Mouse (Mus musculus) forebrain, embryonic 14.5 days (tissue): ENCODE results near the gene AC109138.7. TPM values are rescaled to one million over a fixed set of nuclear protein-coding genes. Genes with fewer than 3 reads are reported as not detected.
A peak's percentile ranks its signal among the peaks of the same experiment; 100 is the strongest.

Source experiments
- ATAC-seq: fragments of 200-750 bp; cut with Nextera tagmentation; 2 replicates; pipeline ENCODE4 v1.8.0; 2017; ENCODE audit warnings: mild to moderate bottlenecking, moderate library complexity
- DNase-seq: peaks from one replicate; pipeline ENCODE4 v3.0.0-alpha.2; 2015; ENCODE audit warnings: low spot score
- H3K27ac ChIP-seq: fragments of 300-500 bp; sonication (generic); 2 replicates; pipeline ENCODE4 v1.5.1; 2014; ENCODE audit warnings: low read depth, mild to moderate bottlenecking, control low read depth, low read length, moderate library complexity
- H3K27me3 ChIP-seq: fragments of 300-500 bp; sonication (generic); replicated peaks from 2 replicates; pipeline ENCODE4 v1.6.1; 2014; ENCODE audit warnings: low read length, control low read depth, mixed read lengths; ENCODE audit not compliant: control insufficient read depth, insufficient read depth
- H3K36me3 ChIP-seq: fragments of 300-500 bp; sonication (generic); 2 replicates; pipeline ENCODE4 v1.6.1; 2014; ENCODE audit warnings: low read length, control low read depth; ENCODE audit not compliant: control insufficient read depth, insufficient read depth
- H3K4me1 ChIP-seq: fragments of 300-500 bp; sonication (generic); 2 replicates; pipeline ENCODE4 v1.6.1; 2014; ENCODE audit warnings: antibody characterized with exemption, low read length, control low read depth; ENCODE audit not compliant: control insufficient read depth, insufficient read depth
- H3K4me2 ChIP-seq: fragments of 300-500 bp; sonication (generic); 2 replicates; pipeline ENCODE4 v1.6.1; 2014; ENCODE audit warnings: mild to moderate bottlenecking, control low read depth, low read length
- H3K4me3 ChIP-seq: fragments of 300-500 bp; sonication (generic); 2 replicates; pipeline ENCODE4 v1.5.1; 2014; ENCODE audit warnings: low read depth, low read length, control low read depth
- H3K9ac ChIP-seq: fragments of 300-500 bp; sonication (generic); 2 replicates; pipeline ENCODE4 v1.6.1; 2014; ENCODE audit warnings: mild to moderate bottlenecking, low read length, control low read depth, moderate library complexity
- H3K9me3 ChIP-seq: fragments of 300-500 bp; sonication (generic); replicated peaks from 2 replicates; pipeline ENCODE4 v1.6.1; 2016; ENCODE audit warnings: low read length, control low read depth, mixed read lengths; ENCODE audit not compliant: control insufficient read depth
- WGBS: fragments of 180-500 bp; shearing (Covaris S2); extraction: QIAGEN DNeasy Blood & Tissue Kit; methylation state at CpG from one replicate; pipeline ENCODE4 v1.1.7; 2014; 5-methylcytosine and 5-hydroxymethylcytosine counted together
- polyA plus RNA-seq: library from polyadenylated mRNA; unstranded; fragments of >200 nt; fragmentation: Nextera tagmentation; extraction: Ambion mirVana; gene quantifications from 2 replicates; pipeline ENCODE4 v1.2.1, GENCODE M21; 2014

AC109138.7 gene
- polyA plus RNA-seq, 1 experiment from 2014 or later = not detected

DNA sequence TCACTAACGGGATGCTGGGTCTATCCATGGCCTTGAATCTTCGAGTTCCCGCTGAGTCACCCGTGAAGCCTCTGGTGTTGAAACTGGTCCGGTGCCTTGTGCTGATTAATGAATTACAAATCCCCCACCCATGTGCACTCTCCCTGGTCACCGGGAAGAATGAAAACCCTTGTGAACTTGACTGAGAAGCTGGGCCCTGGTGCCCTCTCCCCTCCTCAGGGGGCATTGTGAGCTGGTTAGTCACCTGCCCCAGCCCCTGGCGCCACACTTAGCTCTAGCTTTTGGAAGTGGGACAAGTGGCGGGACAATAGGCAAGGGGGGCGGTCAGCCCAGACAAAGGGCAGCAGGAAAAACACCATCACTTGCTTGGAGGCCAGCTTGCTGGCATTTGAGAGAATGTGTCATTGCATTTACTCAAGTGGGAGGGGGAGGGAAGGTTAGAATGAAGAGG lies 608 bp upstream of the AC109138.7 start:
- no peak for DNase-seq
- H3K27ac ChIP-seq = no peak overlapping the region
- ATAC-seq = no peak
- H3K9ac ChIP-seq = no peak overlapping the region
- no peaks in the 10 kb centered on the region for H3K36me3 ChIP-seq
- H3K4me1 ChIP-seq = peaks cover 15% of the 10 kb centered on the region
- H3K27me3 ChIP-seq = peaks cover 41% of the 10 kb centered on the region
- no peaks in the 10 kb centered on the region for H3K9me3 ChIP-seq
- WGBS = 8% methylated on average over 9 of the region's 9 CpGs
- H3K4me3 ChIP-seq = no peak overlapping the region
- H3K4me2 ChIP-seq = peak overlapping the region; percentile 94

DNA sequence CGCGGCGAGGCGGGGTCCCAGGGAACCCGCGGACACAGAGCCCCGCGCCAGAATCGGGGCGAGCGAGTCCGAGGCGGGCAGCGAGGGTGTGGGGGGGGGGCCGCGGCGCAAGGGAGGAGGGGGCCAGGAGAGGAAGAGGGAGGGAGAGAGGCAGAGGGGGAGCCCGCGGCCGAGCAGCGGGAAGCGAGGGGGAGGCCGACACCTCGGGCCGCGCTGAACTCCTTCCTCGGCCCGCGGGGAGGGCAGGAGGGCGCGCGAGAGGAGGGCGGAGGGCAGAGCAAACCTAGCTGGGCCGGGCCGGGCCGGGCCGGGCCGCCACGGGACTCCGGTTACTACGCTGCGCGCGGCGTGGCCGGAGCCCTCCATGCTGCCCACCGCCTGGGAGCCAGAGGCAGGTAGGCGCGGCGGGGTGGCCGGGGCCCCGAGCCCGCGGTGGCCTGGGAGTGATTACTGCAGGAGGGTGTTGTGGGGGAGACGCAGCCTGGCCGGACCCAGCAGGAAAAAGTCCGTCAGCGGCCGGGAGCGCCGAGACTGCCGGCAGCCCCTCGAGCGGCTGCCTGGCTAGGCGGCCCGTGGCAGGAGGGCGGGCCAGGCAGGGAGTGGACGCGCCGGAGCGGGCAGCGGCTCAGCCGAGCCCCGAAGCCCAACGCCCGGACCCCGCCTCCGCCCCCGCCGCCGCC lies 754 bp downstream of the AC109138.7 start:
- peak overlapping the region; percentile 69 for H3K9ac ChIP-seq
- DNase-seq = no peak
- peak overlapping the region; percentile 51 for H3K4me3 ChIP-seq
- no peak overlapping the region for H3K27ac ChIP-seq
- peak overlapping the region; percentile 94 for H3K4me2 ChIP-seq
- peaks cover 41% of the 10 kb centered on the region for H3K27me3 ChIP-seq
- H3K4me1 ChIP-seq = peaks cover 15% of the 10 kb centered on the region
- under 1% methylated on average over 51 of the region's 81 CpGs for WGBS
- ATAC-seq = peak; percentile 32; the same call in 1 of the 2 replicates
- no peaks in the 10 kb centered on the region for H3K36me3 ChIP-seq
- H3K9me3 ChIP-seq = no peaks in the 10 kb centered on the region

GRCm38 (mm10) chr19:4215451-4215840 lies 1.3 kb downstream of the AC109138.7 start:
- H3K4me1 ChIP-seq = peaks cover 16% of the 10 kb centered on the region
- H3K9ac ChIP-seq = peak overlapping the region; percentile 69
- H3K27me3 ChIP-seq = peaks cover 41% of the 10 kb centered on the region
- ATAC-seq (no peak), DNase-seq (no peak)
- H3K4me3 ChIP-seq = peak overlapping the region; percentile 51
- H3K36me3 ChIP-seq = no peaks in the 10 kb centered on the region
- H3K4me2 ChIP-seq = peak overlapping the region; percentile 94
- WGBS = 2% methylated on average over 13 of the region's 21 CpGs
- no peak overlapping the region for H3K27ac ChIP-seq
- H3K9me3 ChIP-seq = no peaks in the 10 kb centered on the region

DNA sequence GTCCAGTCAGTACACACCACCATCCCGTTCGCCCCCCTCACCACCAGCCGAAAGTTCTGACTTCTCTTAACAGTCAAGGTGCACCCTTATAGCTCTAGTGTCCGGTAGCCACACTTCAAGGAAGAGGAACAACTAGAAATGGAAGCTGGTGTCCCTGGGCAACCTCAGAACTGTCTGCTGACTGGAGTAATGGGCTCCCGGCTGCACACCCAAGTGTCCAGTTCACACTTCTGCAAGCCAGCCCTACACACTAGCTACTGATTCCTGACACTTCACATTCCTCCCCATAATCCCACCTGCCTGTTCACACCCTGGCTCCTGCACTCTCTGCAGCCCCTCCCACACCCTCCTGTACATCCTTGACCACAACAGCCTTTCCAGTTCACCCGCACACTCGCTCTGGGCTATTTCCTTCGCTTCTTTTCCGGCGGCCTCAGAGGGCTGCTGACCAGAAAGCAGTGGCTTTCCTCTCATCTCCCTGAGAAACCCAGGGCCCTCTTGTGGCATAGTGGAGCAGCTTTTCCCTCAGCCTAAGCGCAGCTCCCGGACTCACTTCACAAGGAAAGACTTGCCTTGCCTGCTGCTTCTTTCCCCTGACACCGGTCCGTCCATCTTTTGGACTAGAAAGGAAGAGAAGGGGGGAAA lies 2.0 kb downstream of the AC109138.7 start:
- peak; percentile 52 for DNase-seq
- H3K4me2 ChIP-seq = 0 out of 2 replicates have a peak overlapping the region, but pooled peaks have one; percentile 7
- no peaks in the 10 kb centered on the region for H3K36me3 ChIP-seq
- peak overlapping the region; percentile 21; the same call in 1 of the 2 replicates for H3K9ac ChIP-seq
- H3K27ac ChIP-seq = no peak overlapping the region
- H3K4me3 ChIP-seq = no peak overlapping the region
- WGBS = 30% methylated on average over 14 of the region's 14 CpGs
- peaks cover 21% of the 10 kb centered on the region for H3K4me1 ChIP-seq
- peaks cover 41% of the 10 kb centered on the region for H3K27me3 ChIP-seq
- no peak for ATAC-seq
- H3K9me3 ChIP-seq = no peaks in the 10 kb centered on the region

DNA sequence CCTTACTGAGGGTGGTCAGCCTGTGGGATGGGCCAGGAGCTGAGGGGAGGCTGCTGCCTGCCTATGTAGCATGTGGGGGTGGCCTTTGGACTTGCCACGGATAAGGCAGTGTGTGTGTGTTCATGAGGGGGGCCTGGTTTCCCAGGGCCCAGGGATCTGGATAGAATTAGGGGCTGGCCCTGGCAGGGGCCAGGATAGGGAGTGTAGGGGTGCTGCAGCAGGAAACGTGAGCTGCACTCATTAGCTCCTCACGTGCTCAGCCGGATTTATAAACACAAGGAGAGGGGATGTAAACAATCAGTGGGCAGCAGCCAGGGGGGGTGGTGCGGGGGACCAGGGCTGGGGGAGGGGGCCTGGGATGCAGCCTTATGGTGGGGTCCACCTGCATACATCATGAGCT lies 3.0 kb downstream of the AC109138.7 start:
- peaks cover 37% of the 10 kb centered on the region for H3K27me3 ChIP-seq
- no peak for DNase-seq
- peaks cover 21% of the 10 kb centered on the region for H3K4me1 ChIP-seq

DNA sequence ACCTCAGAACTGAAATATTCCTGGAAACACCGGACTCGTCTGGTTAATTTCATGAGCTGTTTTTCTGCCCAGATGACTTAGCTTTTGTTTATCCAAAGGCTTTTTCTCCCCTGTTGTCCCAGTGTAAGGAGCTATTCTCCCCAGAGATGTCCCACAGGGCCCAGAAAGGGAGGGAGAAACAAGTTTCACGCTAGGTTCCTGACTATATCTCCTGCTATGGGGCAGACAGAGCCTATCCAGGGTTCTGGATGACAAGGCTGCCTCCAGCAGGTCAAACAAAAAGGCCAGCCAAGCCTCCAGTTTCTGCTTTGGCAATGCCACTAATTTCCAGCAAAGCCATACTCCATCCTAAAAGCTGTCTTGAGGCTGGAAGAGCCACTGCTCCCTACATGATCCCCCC lies 3.7 kb downstream of the AC109138.7 start:
- no peaks in the 10 kb centered on the region for H3K9me3 ChIP-seq

More for the DNA sequence above, 3.0 kb downstream of the AC109138.7 start:
- Histone ChIP-seq H3K9me3 (no peaks in the 10 kb centered on the region), H3K27ac (no peak overlapping the region), H3K4me3 (no peak overlapping the region), H3K9ac (no peak overlapping the region), H3K36me3 (no peaks in the 10 kb centered on the region), H3K4me2 (no peak overlapping the region)
- WGBS = 7% methylated on average over 5 of the region's 5 CpGs
- no peak for ATAC-seq

DNA sequence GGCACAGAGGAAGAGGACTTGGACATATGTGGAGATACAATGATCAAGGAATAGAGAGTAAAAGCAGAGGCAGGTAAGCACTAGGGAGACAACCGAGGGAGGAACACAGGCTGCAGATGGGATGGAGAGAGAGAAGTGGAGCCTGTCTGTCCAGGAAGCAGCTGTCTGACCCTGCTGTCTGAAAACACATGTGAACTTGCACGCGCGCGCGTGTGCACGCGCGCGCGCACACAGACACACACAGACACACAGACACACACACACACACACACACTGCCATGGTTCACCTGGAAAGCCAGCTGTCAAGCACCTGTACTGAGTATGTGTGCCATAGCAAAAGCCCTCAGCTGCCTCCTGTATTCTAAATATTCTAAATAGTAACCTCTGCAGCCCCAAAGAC lies 4.1 kb downstream of the AC109138.7 start:
- Histone ChIP-seq H3K4me2 (no peak overlapping the region), H3K9me3 (no peaks in the 10 kb centered on the region), H3K36me3 (no peaks in the 10 kb centered on the region), H3K9ac (no peak overlapping the region), H3K4me3 (no peak overlapping the region), H3K4me1 (peaks cover 21% of the 10 kb centered on the region), H3K27ac (no peak overlapping the region), H3K27me3 (peaks cover 27% of the 10 kb centered on the region)
- DNase-seq = no peak
- no peak for ATAC-seq
- 84% methylated on average over 11 of the region's 11 CpGs for WGBS

More for the DNA sequence above, 3.7 kb downstream of the AC109138.7 start:
- Histone ChIP-seq H3K4me3 (no peak overlapping the region), H3K27me3 (peaks cover 31% of the 10 kb centered on the region), H3K4me1 (peaks cover 21% of the 10 kb centered on the region), H3K4me2 (no peak overlapping the region), H3K36me3 (no peaks in the 10 kb centered on the region), H3K9ac (no peak overlapping the region), H3K27ac (no peak overlapping the region)
- 32% methylated on average over 3 of the region's 3 CpGs for WGBS
- DNase-seq (no peak), ATAC-seq (no peak)

- Histone ChIP-seq H3K9ac (no peak overlapping the region), H3K4me3 (no peak overlapping the region), H3K4me1 (peaks cover 21% of the 10 kb centered on the region), H3K27me3 (peaks cover 26% of the 10 kb centered on the region), H3K27ac (no peak overlapping the region), H3K36me3 (no peaks in the 10 kb centered on the region), H3K4me2 (no peak overlapping the region), H3K9me3 (no peaks in the 10 kb centered on the region)
- DNase-seq (no peak), ATAC-seq (no peak)
- WGBS = 72% methylated on average over 1 of the region's 1 CpGs
These were observed 4.6 kb downstream of the AC109138.7 start for GRCm38 (mm10) chr19:4218784-4219183.

- peaks cover 10% of the 10 kb centered on the region for H3K4me1 ChIP-seq
- DNase-seq (no peak), ATAC-seq (no peak)
- H3K27me3 ChIP-seq = peaks cover 20% of the 10 kb centered on the region
- no peak overlapping the region for H3K9ac ChIP-seq
- no peaks in the 10 kb centered on the region for H3K9me3 ChIP-seq
- no peaks in the 10 kb centered on the region for H3K36me3 ChIP-seq
- no peak overlapping the region for H3K4me3 ChIP-seq
- 78% methylated on average over 6 of the region's 6 CpGs for WGBS
- no peak overlapping the region for H3K4me2 ChIP-seq
- H3K27ac ChIP-seq = no peak overlapping the region
These were observed 5.8 kb downstream of the AC109138.7 start for GRCm38 (mm10) chr19:4219943-4220342.
